Mouse (Mus musculus) lung, adult 2 months (tissue): ENCODE measurements around the gene Slc1a5.

Source experiments
- CTCF ChIP-seq: fragments of 200-500 bp; IDR thresholded peaks from 2 replicates; pipeline ENCODE4 v1.5.1; 2011; ENCODE audit warnings: mild to moderate bottlenecking, low read length, control low read depth; ENCODE audit not compliant: insufficient read depth
- POLR2A ChIP-seq: fragments of 200-500 bp; IDR thresholded peaks from 2 replicates; pipeline ENCODE4 v1.6.1; 2011; ENCODE audit warnings: low read depth, mild to moderate bottlenecking, control low read depth, low read length, borderline replicate concordance; ENCODE audit errors: extremely low read depth

DNA sequence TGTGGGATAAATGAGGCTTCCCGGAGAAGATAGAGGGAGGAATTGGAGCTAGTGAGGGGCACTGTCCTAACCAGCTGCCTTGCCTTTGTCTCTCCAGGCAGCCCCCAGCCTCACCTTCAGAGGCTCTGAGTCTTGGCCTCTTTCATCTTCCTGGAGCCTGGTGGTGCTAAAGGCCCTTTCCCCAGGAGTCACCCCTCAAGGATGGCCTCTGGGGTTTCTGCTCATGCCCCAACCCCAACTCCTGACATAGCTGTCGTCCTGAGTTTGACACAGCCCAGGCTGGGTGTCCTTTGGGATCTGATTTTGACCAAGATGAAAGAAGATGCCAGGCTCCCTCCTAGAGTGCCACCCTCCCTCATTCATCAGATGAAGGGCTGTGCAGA is 59.0 kb downstream of the Slc1a5 start:
- TF ChIP-seq CTCF (no peak), POLR2A (no peak)
